Mouse (Mus musculus) kidney, adult 11 months (tissue): ENCODE data around the gene Rbm7.
"Not testable (repeated sequence)": the region's sequence is repeated elsewhere in the genome, so short reads cannot be mapped to it uniquely, and the experiment has no call there.

Experiments used
- DNase-seq: peaks from one replicate; pipeline ENCODE4 v3.0.0; 2022

The Rbm7 gene

DNA sequence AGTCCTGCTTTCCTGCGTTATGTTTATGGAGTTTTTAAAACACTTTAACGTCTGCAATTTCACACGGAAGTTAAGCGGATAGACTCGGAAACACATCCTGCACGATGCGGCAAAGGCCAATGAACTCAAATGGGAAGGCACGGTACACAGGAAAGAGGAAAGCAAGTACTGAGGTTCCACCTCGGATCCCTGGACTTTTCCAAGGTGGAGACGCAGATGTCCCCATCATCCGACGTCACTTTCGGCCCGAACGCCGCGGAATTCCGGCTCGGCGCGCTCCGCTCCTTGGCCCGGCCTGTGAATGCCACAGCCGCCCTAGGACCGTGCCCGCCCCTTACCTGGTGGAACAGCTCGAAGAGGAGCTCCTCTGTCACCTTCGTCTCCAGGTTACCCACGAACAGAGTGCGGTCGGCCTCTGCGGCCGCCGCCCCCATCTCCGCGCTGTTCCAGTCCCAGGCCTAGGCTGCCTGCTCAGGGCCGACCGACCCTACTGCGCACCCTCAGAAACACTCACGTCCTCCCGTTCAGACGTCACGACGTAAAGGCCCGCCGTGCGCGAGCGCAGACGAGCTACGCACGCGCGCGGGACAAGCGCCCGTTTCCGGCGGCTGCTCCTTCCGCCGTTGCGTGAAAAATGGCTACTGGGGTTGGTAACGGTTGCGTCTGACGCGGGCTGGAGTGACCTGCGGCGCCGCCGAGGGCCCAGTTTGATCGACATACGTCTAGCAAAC, at the start of gene Rbm7, which contains the start of gene Gm5617:
TSS of gene Rbm7 (minus strand) at position 483 of the 731 bp plus-strand sequence.
TSS of gene Gm5617 (plus strand) at position 626 of the 731 bp plus-strand sequence.
- peak; percentile 93 for DNase-seq

- DNase-seq = no peak
Measured at GRCm38 (mm10) chr9:48538688-48539087, 43.6 kb upstream of the Rbm7 start.

- DNase-seq = no peak
Measured at GRCm38 (mm10) chr9:48538044-48538645, 43.0 kb upstream of the Rbm7 start.

DNA sequence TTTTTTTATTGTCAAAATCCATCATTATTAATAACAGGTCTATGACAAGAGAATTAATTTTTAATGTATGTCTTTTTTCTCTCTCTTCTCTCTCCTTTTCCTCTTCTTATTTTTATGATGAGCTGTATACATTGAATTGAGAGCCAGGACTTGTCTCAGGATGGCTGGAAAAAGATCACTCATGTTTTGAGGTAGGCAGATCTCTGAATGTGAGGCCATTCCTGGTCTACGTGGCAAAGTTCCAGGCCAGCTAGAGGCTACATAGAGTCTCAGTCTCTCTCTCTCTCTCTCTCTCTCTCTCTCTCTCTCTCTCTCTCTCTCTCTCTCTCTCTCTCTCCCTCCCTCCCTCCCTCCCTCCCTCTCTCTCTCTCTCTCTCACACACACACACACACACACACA, 42.5 kb upstream of the Rbm7 start:
- DNase-seq = not testable (repeated sequence)

DNA sequence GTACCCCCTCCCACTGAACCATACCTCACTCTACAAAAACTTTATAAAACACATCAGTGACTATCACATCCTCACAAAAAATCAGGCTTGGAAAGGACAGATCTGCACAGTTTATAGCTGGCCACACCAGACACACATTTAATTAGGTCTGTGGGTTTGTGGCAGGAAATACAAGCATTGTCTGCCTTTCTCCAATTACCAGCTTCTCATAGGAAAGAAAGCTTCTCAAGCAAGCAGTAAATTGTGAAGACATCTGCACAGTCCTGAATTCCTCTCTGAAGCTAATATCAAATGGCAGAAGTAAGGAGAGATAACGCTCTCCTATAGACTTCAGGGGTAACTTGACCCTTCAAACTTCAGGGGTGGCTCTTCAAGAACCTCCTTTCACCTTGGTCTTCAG, 41.3 kb upstream of the Rbm7 start:
- no peak for DNase-seq

DNA sequence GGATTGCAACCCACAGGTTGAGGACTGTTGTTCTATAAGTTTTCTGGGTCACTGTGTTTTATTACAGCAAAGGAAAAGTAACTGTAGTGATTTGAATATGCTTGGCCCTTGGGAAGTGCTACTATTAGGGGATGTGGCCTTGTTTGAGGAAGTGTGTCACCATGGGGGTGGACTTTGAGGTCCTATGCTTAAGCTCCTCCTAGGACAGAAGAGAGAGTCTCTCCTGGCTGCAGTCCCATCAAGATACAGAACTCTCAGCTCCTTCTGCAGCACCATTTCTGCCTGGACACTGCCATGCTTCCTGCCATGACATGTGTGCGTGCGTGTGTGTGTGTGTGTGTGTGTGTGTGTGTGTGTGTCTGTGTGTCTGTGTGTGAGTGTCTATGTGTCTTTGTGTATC, 37.6 kb upstream of the Rbm7 start:
- DNase-seq = no peak

- DNase-seq = no peak
Measured at GRCm38 (mm10) chr9:48532203-48532602, 37.1 kb upstream of the Rbm7 start.

GRCm38 (mm10) chr9:48531294-48531693, 36.2 kb upstream of the Rbm7 start:
- no peak for DNase-seq

DNA sequence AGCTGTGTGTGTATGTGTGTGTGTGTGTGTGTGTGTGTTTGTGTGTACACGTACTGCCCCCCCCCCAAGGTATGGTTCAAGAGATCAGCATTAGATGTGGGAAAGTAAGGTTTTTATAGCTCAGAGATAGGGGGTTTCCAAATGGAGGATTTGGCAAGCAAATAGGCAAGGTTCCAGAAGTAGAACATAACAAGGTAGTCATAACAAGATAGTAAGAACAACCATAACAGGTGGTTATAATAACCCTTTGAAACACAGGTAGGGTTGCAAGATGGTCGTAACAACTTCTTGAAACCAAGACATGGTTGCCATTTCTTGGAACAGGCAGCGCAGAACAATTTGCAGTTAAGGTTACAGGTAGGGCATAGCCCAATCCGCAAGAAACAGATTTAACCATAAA, 31.4 kb upstream of the Rbm7 start:
- no peak for DNase-seq

DNA sequence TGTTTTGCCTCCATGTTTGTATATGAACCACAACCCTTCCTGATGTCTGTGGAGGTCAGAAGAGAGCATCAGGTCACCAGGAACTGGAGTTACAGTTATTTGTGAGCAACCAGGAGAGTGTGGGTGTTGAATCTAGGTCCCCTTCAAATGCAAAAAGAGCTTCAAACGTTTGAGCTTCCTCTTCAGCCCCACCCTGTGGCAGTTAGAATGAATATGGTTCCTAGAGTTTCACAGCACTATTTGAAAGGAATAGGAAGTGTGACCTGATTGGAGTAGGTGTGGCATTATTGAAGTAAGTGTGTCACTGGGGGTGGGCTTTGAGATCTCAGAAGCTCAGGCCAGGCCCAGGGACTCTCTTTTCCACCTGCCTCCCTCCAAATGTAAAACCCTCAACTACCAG, 30.5 kb upstream of the Rbm7 start:
- no peak for DNase-seq

DNA sequence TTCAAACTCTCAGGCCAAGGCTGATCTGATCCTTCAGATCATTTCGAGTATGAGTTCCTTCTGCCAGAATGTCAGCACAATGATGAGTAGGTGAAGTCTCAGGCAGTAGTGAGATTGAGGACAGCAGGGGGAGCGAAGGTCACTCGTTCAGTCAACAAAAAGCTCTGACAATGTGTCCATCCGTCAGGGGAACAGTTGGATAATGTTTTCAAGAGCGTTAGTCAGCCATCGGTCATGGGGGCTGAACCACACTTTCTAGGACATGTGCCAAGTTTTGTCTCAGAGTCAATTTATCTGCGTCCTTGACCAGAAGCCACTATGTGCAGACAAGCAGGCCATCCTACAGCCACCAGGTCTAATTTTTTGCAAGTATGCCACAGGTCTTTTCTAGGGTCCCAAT, 25.3 kb upstream of the Rbm7 start:
- DNase-seq = peak; percentile 9

GRCm38 (mm10) chr9:48517372-48518130, 22.5 kb upstream of the Rbm7 start:
- no peak for DNase-seq

- DNase-seq = no peak
Measured at GRCm38 (mm10) chr9:48516615-48517371, 21.7 kb upstream of the Rbm7 start.

GRCm38 (mm10) chr9:48515332-48515731, 20.2 kb upstream of the Rbm7 start:
- no peak for DNase-seq

DNA sequence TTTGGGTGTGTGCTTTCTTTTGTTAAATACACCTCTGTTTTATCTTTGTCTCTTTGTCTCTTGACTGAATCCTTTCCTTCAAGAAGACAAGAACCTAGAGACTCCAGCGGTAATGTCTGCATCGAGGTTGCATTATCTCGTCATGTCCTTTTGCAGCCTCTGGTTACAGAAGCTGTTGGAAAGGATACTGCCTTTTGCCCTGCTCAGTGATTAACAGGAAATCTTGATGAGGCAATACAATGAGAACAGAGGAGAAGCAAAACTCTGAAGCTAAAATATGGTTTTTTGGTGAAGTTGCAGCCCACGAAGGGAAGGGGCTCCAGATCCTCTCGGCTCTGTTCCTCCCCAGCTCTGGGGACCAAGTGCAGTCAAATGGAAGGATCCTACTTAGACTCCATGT, 15.0 kb upstream of the Rbm7 start:
- DNase-seq = no peak

DNA sequence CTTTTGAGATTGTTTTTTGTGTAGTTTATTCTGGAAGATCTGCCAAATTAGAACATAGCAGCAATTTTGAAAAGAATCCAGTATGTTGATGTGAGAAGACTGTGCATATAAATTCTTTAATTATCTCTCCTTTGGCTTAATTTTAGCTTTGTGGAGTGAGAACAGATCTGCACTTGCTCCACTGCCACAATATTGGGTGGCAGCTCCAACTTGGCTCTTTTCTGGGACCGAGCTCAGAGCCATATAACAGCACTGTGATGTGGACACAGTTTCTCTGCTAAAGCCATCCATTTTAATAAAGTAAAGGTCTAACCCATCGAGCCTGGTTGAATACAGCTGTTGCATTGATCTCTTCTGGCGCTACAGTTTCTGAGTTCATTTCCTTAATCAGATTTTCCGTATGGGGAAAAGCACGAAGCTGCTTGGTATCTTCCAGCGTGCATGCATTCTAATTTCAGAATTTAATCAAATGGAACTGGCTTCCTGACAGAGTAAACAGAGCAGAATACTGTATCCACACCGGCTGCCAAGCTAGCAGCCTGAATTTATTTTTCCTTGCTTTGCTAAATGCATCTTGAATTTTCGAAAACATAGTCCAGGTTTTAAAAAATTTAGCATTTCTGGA, 9.8 kb upstream of the Rbm7 start:
- DNase-seq = no peak

- no peak for DNase-seq
Measured at GRCm38 (mm10) chr9:48503001-48503400, 7.9 kb upstream of the Rbm7 start.

DNA sequence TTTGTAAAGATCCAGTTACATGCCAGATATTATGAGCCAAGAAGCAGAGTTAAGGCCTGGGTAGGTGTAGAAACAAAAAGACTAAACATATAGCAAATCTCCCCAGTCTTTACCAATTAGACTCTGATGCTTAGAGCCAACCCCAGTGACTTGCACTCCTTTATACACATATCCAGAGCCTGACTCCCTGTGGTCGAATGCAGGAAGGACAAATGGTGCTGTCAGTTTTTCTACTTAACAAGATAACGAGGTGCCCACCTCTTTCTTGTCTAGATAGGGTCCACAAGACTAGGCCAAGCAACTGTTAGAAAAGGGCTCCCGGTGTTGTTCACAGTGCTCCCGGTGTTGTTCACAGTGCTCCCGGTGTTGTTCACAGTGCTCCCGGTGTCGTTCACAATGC, 6.1 kb upstream of the Rbm7 start:
- DNase-seq = no peak

GRCm38 (mm10) chr9:48495548-48495932, 441 bp upstream of the Rbm7 start:
- no peak for DNase-seq

GRCm38 (mm10) chr9:48481214-48482134, 13.6 kb downstream of the Rbm7 start:
- no peak for DNase-seq

GRCm38 (mm10) chr9:48480411-48481213, 14.5 kb downstream of the Rbm7 start, which contains the start of gene Rexo2:
Gene Rexo2 (minus strand): TSS chr9:48480623.
- DNase-seq = peak; percentile 93
